Mouse (Mus musculus) CH12.LX (cell line): Measurements from ENCODE around the gene A730015C16Rik. TPM values are rescaled to one million over a fixed set of nuclear protein-coding genes. Genes with fewer than 3 reads are reported as not detected.
A peak's percentile ranks its signal among the peaks of the same experiment; 100 is the strongest.

Experiments
- DNase-seq: peaks from one replicate; pipeline ENCODE4 v3.0.0-alpha.2; 2013; ENCODE audit errors: extremely low read depth
- H3K27ac ChIP-seq: 2 replicates; pipeline ENCODE4 v1.5.1; 2012; ENCODE audit warnings: low read depth, mild to moderate bottlenecking, control low read depth, moderate library complexity; ENCODE audit not compliant: insufficient read depth
- H3K27me3 ChIP-seq: replicated peaks from 2 replicates; pipeline ENCODE3; 2012; ENCODE audit warnings: inconsistent platforms
- H3K36me3 ChIP-seq, 2 experiments: replicated peaks in 1 of 2; 2 replicates each; pipeline versions ENCODE3 to v1.6.1; 2012; ENCODE audit warnings: inconsistent platforms in 1 of 2, low read length in 1 of 2, mild to moderate bottlenecking in 1 of 2, mixed read lengths in 1 of 2, moderate library complexity in 1 of 2; ENCODE audit not compliant: control insufficient read depth in 1 of 2, insufficient read depth in 1 of 2
- H3K4me1 ChIP-seq, 2 experiments: 2 replicates each; pipeline ENCODE4 v1.6.1; 2012; ENCODE audit warnings: inconsistent platforms in 1 of 2, moderate library complexity in 1 of 2; ENCODE audit not compliant: insufficient read depth in 2 of 2, control insufficient read depth in 1 of 2
- H3K4me2 ChIP-seq: 2 replicates; pipeline ENCODE4 v1.6.1; 2012; ENCODE audit warnings: low read depth, mild to moderate bottlenecking, control low read depth; ENCODE audit not compliant: poor library complexity, insufficient read depth, severe bottlenecking
- H3K4me3 ChIP-seq, 3 experiments: fragments of 150-350 bp in 1 of 3; sonication (generic) in 1 of 3; replicated peaks in 1 of 3; 2 replicates each; pipeline versions ENCODE3 to v1.5.1; 2011 to 2012; ENCODE audit warnings: low read depth in 2 of 3, low read length in 2 of 3, mild to moderate bottlenecking in 2 of 3, moderate library complexity in 2 of 3, control low read depth in 1 of 3, improper control_type of control experiment in 1 of 3, inconsistent platforms in 1 of 3, mixed read lengths in 1 of 3; ENCODE audit not compliant: poor library complexity in 1 of 3
- H3K79me2 ChIP-seq: replicated peaks from 2 replicates; pipeline ENCODE4 v1.6.1; 2012; ENCODE audit warnings: mild to moderate bottlenecking, moderate library complexity; ENCODE audit not compliant: control insufficient read depth, poor library complexity, insufficient read depth, severe bottlenecking; ENCODE audit errors: extremely low read depth
- H3K9ac ChIP-seq: 2 replicates; pipeline ENCODE4 v1.6.1; 2012; ENCODE audit warnings: low read depth, mild to moderate bottlenecking, control low read depth, moderate library complexity; ENCODE audit not compliant: insufficient read depth
- H3K9me3 ChIP-seq: replicated peaks from 2 replicates; pipeline ENCODE3; 2012; ENCODE audit warnings: low read length, inconsistent platforms, mixed read lengths
- CHD2 ChIP-seq: IDR thresholded peaks from 2 replicates; pipeline ENCODE4 v1.6.1; 2011; ENCODE audit warnings: low read length, improper control_type of control experiment
- CTCF ChIP-seq, 2 experiments: IDR thresholded peaks in 1 of 2; conservative IDR thresholded peaks in 1 of 2; 2 replicates each; pipeline ENCODE4 v1.5.1; 2011 to 2012; ENCODE audit warnings: low read depth in 2 of 2, low read length in 2 of 2, improper control_type of control experiment in 1 of 2, inconsistent platforms in 1 of 2, mild to moderate bottlenecking in 1 of 2, moderate library complexity in 1 of 2
- E2F4 ChIP-seq: IDR thresholded peaks from 2 replicates; pipeline ENCODE4 v1.6.1; 2011; ENCODE audit warnings: low read depth, low read length, improper control_type of control experiment; ENCODE audit not compliant: insufficient replicate concordance
- ELF1 ChIP-seq: IDR thresholded peaks from 2 replicates; pipeline ENCODE4 v1.6.1; 2014; ENCODE audit warnings: low read depth, mild to moderate bottlenecking, inconsistent platforms, low read length, improper control_type of control experiment
- EP300 ChIP-seq: IDR thresholded peaks from 2 replicates; pipeline ENCODE4 v1.6.1; 2011; ENCODE audit warnings: low read length, improper control_type of control experiment
- ETS1 ChIP-seq: conservative IDR thresholded peaks from 2 replicates; pipeline ENCODE4 v1.6.1; 2012; ENCODE audit warnings: low read depth, mild to moderate bottlenecking, inconsistent platforms, low read length, improper control_type of control experiment, moderate library complexity
- GABPA ChIP-seq: IDR thresholded peaks from 2 replicates; pipeline ENCODE4 v1.6.1; 2012; ENCODE audit warnings: low read depth, low read length, improper control_type of control experiment, inconsistent platforms; ENCODE audit not compliant: insufficient replicate concordance
- JUND ChIP-seq: conservative IDR thresholded peaks from 2 replicates; pipeline ENCODE4 v1.6.1; 2011; ENCODE audit warnings: low read depth, low read length, improper control_type of control experiment
- MAFK ChIP-seq: IDR thresholded peaks from 2 replicates; pipeline ENCODE4 v1.6.1; 2011; ENCODE audit warnings: low read length, improper control_type of control experiment; ENCODE audit not compliant: insufficient replicate concordance
- MAX ChIP-seq: IDR thresholded peaks from 2 replicates; pipeline ENCODE4 v1.6.1; 2011; ENCODE audit warnings: low read length, improper control_type of control experiment
- MYC ChIP-seq: IDR thresholded peaks from 2 replicates; pipeline ENCODE4 v1.6.1; 2011; ENCODE audit warnings: low read depth, mild to moderate bottlenecking, improper control_type of control experiment, low read length
- NRF1 ChIP-seq: IDR thresholded peaks from 2 replicates; pipeline ENCODE4 v1.6.1; 2014; ENCODE audit warnings: low read depth, mild to moderate bottlenecking, inconsistent platforms, low read length, improper control_type of control experiment, moderate library complexity
- PAX5 ChIP-seq: IDR thresholded peaks from 2 replicates; pipeline ENCODE4 v1.6.1; 2012; ENCODE audit warnings: low read length, inconsistent platforms, mixed read lengths
- POLR2AphosphoS2 ChIP-seq: IDR thresholded peaks from 2 replicates; pipeline ENCODE4 v1.6.1; 2011; ENCODE audit warnings: low read depth, low read length, improper control_type of control experiment
- RAD21 ChIP-seq: IDR thresholded peaks from 2 replicates; pipeline ENCODE4 v1.6.1; 2011; ENCODE audit warnings: low read depth, mild to moderate bottlenecking, low read length, improper control_type of control experiment, moderate library complexity
- TBP ChIP-seq: conservative IDR thresholded peaks from 2 replicates; pipeline ENCODE4 v1.6.1; 2011; ENCODE audit warnings: low read depth, low read length, improper control_type of control experiment
- UBTF ChIP-seq: IDR thresholded peaks from 2 replicates; pipeline ENCODE4 v1.6.1; 2012; ENCODE audit warnings: low read depth, mild to moderate bottlenecking, inconsistent platforms, low read length, improper control_type of control experiment, moderate library complexity
- ZC3H11A ChIP-seq: IDR thresholded peaks from 2 replicates; pipeline ENCODE4 v1.6.1; 2012; ENCODE audit warnings: low read depth, mild to moderate bottlenecking, inconsistent platforms, low read length, improper control_type of control experiment
- ZMIZ1 ChIP-seq: IDR thresholded peaks from 2 replicates; pipeline ENCODE4 v1.6.1; 2012; ENCODE audit warnings: low read depth, mild to moderate bottlenecking, inconsistent platforms, low read length, improper control_type of control experiment
- ZNF384 ChIP-seq: IDR thresholded peaks from 2 replicates; pipeline ENCODE4 v1.6.1; 2012; ENCODE audit warnings: low read depth, low read length, improper control_type of control experiment, inconsistent platforms
- dilution Hi-C: fragments of 300-500 bp; cut with MboI; formaldehyde crosslinking; loops from 2 replicates; pipeline ENCODE4 v1.14.3; 2020; ENCODE audit warnings: low sequenced_read_pairs; ENCODE audit not compliant: extremely low pct_unique_long_range_greater_than_20kb, extremely low pct_ligation_motif_present
- in situ Hi-C: fragments of 300-500 bp; cut with MboI; formaldehyde crosslinking; loops from 3 replicates; pipeline ENCODE4 v1.14.3; 2019; ENCODE audit warnings: low sequenced_read_pairs, low pct_ligation_motif_present, low pct_unique_long_range_greater_than_20kb, mixed read lengths
- polyA plus RNA-seq: library from polyadenylated mRNA; unstranded; fragments of >175 nt; gene quantifications from 2 replicates; pipeline ENCODE4 v1.2.1, GENCODE M21; 2012; ENCODE audit warnings: low read depth; ENCODE audit not compliant: insufficient read length
- total RNA-seq, 2 experiments: library from RNA; depleted of rRNA; stranded (reverse); fragments of 300-350 nt in 1 of 2; fragments of >200 nt in 1 of 2; gene quantifications; 2 replicates each; pipeline ENCODE4 v1.2.3; 2012 to 2014

Gene A730015C16Rik
- total and polyA plus RNA-seq, 3 experiments, result 0.26 to 7.0 TPM; not detected in 1

GRCm38 (mm10) chr4:108845824-108846569, 2.4 kb downstream of the A730015C16Rik start:
- Histone ChIP-seq H3K4me1 (peaks cover 0 to 14% of the 10 kb centered on the region in 2 experiments; a peak in 2 of 4 replicates), H3K4me2 (no peak overlapping the region), H3K27me3 (no peaks in the 10 kb centered on the region), H3K79me2 (peaks cover 31% of the 10 kb centered on the region), H3K27ac (no peak overlapping the region), H3K9ac (no peak overlapping the region), H3K4me3 (no peak overlapping the region), H3K36me3 (peaks cover 0 to 17% of the 10 kb centered on the region in 2 experiments), H3K9me3 (no peaks in the 10 kb centered on the region)
- TF ChIP-seq CHD2, result no peak
- no peak for TF ChIP-seq JUND
- TF ChIP-seq POLR2AphosphoS2, result no peak
- TF ChIP-seq TBP, result 0 out of 2 replicates have a peak, but pooled peaks have one; percentile 13
- TF ChIP-seq ZMIZ1, result no peak
- dilution Hi-C loops, result no loop called here
- in situ Hi-C loops, result no loop called here
- DNase-seq, result no peak

GRCm38 (mm10) chr4:108843336-108843735, 5.1 kb downstream of the A730015C16Rik start:
- no peak overlapping the region for H3K9ac ChIP-seq
- dilution Hi-C loops, result no loop called here
- TF ChIP-seq CHD2 (no peak), MYC (no peak), ZC3H11A (no peak), CTCF (conservative IDR thresholded peaks at IDR 0.05 in 1 of 2, IDR thresholded peaks at IDR 0.05 in 1 of 2; ENCODE audit: low read depth in 2 of 2, low read length in 2 of 2) (no peak), RAD21 (no peak), ZNF384 (no peak), UBTF (no peak), E2F4 (no peak), GABPA (no peak), MAX (no peak), EP300 (no peak), ETS1 (no peak), MAFK (no peak), NRF1 (no peak), ELF1 (no peak), PAX5 (no peak), POLR2AphosphoS2 (no peak)
- peaks cover 0 to 3% of the 10 kb centered on the region in 2 experiments; a peak in 2 of 4 replicates for H3K4me1 ChIP-seq
- peaks cover 0 to 19% of the 10 kb centered on the region in 2 experiments for H3K36me3 ChIP-seq
- no peak overlapping the region for H3K4me3 ChIP-seq
- no peak overlapping the region for H3K4me2 ChIP-seq
- in situ Hi-C loops, result no loop called here
- no peak overlapping the region for H3K27ac ChIP-seq
- no peaks in the 10 kb centered on the region for H3K9me3 ChIP-seq
- peaks cover 17% of the 10 kb centered on the region for H3K79me2 ChIP-seq
- H3K27me3 ChIP-seq, result no peaks in the 10 kb centered on the region
- no peak for DNase-seq
